Mouse (Mus musculus): ENCODE measurements around the gene Vmn1r81. TPM values are rescaled to one million over a fixed set of nuclear protein-coding genes. Genes with fewer than 3 reads are reported as not detected.

The Vmn1r81 gene
- polyA plus RNA-seq (2017; shearing (Covaris generic)), result 0.04 TPM

GRCm38 (mm10) chr7:12268169-12268568, at the start of gene Vmn1r81:
Vmn1r81 (minus strand) TSS chr7:12268269.

GRCm38 (mm10) chr7:12300130-12300529, 32.1 kb upstream of the Vmn1r81 start, which contains the start of gene Vmn1r82:
Vmn1r82 (plus strand) TSS chr7:12300430.

Other genes with a start within 250 kb of the Vmn1r81 start
- gene Vmn1r77, start 231.5 kb downstream of the Vmn1r81 start, polyA plus RNA-seq (2017; shearing (Covaris generic)), result not detected
- gene Vmn1r78, start 118.0 kb downstream of the Vmn1r81 start, polyA plus RNA-seq (2017; shearing (Covaris generic)), result 0.06 TPM
- not detected for gene Vmn1r79, start 97.0 kb downstream of the Vmn1r81 start, polyA plus RNA-seq (2017; shearing (Covaris generic))
- not detected for gene Vmn1r80, start 79.0 kb downstream of the Vmn1r81 start, polyA plus RNA-seq (2017; shearing (Covaris generic))
- gene Vmn1r82, start 32.2 kb upstream of the Vmn1r81 start, polyA plus RNA-seq (2017; shearing (Covaris generic)), result 0.13 TPM
- not detected for gene Vmn1r83, start 61.2 kb upstream of the Vmn1r81 start, polyA plus RNA-seq (2017; shearing (Covaris generic))
- gene Vmn1r84, start 101.0 kb upstream of the Vmn1r81 start, polyA plus RNA-seq (2017; shearing (Covaris generic)), result not detected
- 1.9 TPM for gene Zfp551, start 154.5 kb upstream of the Vmn1r81 start, polyA plus RNA-seq (2017; shearing (Covaris generic))
- gene Zfp606, start 210.0 kb upstream of the Vmn1r81 start, polyA plus RNA-seq (2017; shearing (Covaris generic)), result 2.3 TPM
- gene 2900092C05Rik, start 244.2 kb upstream of the Vmn1r81 start, polyA plus RNA-seq (2017; shearing (Covaris generic)), result not detected

Measured in effector memory CD4-positive, alpha-beta T cell, adult 7 months (primary cell).